Mouse (Mus musculus) erythroid progenitor cell, adult 5-6 weeks (primary cell): ENCODE measurements around the gene Wbp2. TPM values are rescaled to one million over a fixed set of nuclear protein-coding genes. Genes with fewer than 3 reads are reported as not detected.

ENCODE experiments used
- ATAC-seq: replicated peaks from 2 replicates; pipeline ENCODE4 v1.8.0; 2016; ENCODE audit warnings: moderate number of reproducible peaks, mild to moderate bottlenecking, moderate TSS enrichment, inconsistent platforms; ENCODE audit not compliant: poor library complexity, low FRiP score, severe bottlenecking
- total RNA-seq, 2 experiments: library from RNA; stranded (forward) in 1 of 2; stranded (reverse) in 1 of 2; fragments of 150-400 nt in 1 of 2; fragments of 186-747, 209-891 nt in 1 of 2; gene quantifications; 2 replicates each; pipeline versions ENCODE4 v1.2.3 to v1.2.4; 2015 to 2017; ENCODE audit warnings: low replicate concordance in 2 of 2

Wbp2 gene
- total RNA-seq, 2 experiments from 2014 or later: 43.8 to 127 TPM

DNA sequence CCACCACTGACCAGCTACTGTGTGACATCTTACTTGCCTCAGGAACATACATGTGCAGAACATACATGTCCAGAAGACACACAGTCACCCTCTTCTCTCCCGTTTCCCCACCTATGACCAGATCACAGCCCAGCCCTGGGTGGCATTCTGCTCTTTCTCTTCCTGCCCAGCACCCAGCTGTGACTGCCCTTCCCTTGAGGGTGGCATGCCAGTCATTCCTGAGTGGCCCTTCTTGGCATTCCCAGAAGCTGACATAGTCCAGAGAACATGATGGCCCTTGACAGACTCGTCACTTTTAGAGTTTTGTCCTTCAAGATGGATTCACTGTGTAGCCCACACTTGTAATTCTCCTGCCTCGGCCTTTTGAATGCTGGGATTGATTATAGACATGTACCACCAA lies 14.2 kb downstream of the Wbp2 start:
- no peak for ATAC-seq

DNA sequence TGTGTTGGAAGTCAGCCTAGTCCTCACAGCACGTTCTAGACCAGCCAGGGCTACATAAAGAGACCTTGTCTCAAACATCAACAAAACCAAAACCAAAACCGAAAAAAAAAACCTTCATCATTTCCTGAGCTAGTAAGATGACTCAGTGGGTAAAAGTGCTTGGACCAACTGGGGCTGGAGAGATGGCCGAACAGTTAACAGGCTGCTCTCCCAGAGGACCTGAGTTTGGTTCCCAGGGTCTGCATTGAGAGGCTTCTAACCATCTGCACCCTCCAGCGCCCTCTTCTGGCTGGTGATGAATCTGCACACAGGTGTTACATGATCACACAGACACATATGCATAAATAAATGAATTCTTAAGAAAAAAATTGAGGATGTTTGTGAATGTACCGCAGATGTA lies 15.3 kb downstream of the Wbp2 start:
- no peak for ATAC-seq

DNA sequence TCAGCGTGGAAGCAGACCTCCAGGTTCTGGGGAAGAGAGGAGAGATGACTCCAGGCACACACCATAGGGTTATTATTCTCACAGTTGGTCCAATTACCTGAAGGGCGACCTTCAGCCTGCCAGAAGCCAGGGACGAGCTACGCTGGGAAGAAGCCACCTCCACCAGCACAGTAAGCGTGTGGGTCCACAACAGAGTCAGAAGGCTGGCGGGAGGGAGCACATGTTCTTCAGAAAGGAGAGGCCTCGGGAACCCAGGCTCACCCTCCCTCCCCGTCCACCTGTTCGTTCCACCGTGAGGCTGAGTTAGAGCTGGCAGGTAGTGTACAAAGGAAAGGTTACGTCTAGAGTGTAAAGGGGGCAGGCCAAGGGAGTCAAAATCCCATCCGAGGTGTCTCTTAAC lies 21.4 kb downstream of the Wbp2 start:
- no peak for ATAC-seq

DNA sequence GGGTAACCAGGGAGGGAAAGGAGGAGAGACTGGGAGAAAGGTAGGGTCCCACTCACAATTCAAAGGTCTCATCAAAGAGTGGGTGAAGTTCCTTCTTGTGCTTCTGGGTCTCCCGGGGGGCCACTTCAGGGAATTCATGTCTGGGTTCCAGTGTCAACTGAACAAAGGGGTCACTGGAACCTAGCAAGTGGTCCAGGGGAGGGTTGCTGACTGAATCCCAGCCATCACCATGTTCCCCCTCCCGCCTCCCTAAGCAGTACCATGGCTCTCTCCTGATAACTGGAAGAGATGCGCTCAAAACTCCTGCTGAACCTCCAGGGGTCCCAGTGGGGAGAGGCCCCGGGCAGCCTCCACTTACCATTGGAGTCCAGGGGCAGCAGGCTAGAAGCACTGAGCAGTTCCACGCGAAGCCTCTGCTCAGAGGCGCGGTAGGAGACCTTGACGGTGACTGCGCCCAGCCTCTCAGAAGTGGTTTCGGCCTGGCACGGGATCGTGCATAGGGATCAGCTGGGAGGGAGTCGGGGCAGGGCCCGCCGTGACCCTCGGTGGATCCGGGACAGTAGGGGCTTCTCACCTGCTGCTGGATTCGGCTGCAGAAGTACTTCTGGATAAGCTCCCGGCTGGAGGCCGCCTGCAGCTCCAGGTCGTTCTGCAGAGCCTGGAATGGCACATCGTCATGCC lies 22.5 kb downstream of the Wbp2 start:
- ATAC-seq: no peak

DNA sequence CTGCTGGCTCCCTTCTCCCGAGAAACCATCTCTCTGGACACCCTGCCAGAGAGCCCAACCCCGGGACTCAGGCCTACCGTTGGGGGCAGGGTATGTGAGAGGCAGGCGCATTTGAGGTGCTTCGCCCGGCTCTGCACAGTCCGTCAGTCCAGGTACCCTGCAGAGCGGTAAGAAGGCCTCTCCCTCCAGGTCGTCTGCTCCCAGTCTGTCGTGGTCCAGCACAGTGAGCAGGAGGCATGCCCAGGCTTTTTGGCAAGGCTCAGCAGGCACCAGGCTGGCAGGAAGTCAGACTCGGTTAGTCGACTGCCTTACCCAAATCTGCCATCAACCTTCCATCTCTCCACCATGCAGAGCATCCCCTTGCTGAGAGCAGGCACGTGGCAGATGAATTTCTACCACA lies 23.2 kb downstream of the Wbp2 start:
- no peak for ATAC-seq

DNA sequence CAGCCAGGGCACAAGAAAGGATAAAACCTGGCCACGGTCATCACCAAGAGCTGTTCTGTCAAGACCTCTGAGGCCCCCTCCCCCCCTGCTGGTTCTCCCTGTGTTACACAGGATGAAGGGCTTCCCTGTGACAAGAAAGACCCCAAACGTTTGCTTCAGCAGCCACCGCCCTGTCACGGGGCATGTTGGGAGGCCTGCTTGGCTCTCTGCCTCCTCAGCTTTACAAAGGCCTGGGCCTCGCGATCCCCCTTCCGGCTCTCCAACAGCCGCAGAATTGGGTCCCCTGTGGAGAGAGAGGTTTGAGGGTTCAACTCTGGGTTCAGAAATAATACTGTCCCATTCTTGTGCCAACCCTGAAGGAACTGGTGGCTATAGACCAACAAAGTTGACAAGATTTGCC lies 24.3 kb downstream of the Wbp2 start:
- ATAC-seq: no peak

DNA sequence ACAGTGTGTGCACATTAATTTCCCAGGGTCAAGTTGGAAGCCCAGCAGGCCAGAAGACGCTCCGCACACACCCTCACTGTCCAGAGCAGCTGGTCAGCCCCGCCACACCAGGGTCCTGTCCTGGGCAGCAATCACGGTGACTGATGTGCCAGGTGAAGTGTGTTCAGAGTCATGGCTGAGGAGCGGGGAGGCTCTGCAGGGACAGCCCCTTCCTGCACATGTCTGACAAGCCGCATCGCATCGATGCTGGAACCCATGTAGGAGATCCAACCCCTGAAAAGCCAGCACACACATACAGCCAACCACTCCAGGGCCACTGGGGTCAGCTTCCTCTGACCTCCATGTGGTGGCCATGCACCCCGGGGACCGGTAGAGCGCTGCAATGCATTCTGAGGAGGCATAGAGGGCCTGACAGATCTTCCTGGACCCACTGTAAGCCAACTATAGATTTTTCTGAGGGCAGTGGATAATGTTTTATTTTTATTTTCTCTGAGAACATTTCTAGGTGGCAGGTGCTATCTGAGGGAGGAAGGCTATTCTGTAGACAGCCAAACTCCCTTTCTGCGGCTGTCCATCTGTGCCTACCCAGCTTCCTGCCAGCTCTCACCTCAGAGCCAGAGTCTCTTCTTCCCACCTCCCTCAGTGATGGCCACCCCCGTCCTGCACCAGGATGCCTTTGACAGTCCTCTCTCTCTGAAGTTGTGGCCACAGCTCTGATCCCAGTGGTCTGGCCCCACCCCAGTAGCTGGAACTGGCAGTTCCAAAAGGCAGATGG lies 25.0 kb downstream of the Wbp2 start:
- no peak for ATAC-seq

DNA sequence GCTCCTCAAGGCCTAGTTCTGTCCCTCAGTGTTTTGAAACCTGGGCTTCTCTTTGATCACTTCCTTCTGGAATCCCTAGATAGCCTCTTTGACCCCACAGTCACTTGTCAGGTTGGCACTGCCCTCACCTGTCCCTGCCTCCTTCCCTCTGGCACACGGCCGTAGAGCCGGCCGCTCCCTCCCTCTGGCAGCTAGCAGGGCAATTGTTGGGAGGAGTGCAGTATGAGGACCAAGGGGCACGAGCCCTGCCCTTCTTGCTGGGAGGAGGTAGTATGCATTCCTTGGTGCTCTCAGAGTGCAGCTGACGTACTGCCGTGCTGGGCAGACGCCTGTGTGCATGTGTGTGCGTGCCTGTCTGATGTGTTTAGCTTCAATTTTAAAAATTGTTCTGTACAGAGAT lies 26.2 kb downstream of the Wbp2 start:
- ATAC-seq: no peak

DNA sequence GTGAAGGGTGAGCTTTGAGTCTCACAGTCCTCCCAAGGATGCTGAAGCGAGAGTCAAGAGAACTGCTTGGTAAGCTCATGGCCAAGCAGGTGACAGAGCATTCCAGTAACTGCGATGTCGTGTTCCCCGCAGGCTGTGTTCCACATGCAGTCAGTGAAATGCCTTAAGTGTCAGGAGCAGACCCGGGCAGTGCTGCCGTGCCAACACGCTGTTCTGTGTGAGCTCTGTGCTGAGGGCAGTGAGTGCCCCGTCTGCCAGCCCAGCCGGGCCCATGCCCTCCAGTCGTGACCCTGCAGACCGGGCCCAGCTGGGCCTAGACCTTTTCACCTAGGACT lies 27.1 kb downstream of the Wbp2 start:
- ATAC-seq: no peak

DNA sequence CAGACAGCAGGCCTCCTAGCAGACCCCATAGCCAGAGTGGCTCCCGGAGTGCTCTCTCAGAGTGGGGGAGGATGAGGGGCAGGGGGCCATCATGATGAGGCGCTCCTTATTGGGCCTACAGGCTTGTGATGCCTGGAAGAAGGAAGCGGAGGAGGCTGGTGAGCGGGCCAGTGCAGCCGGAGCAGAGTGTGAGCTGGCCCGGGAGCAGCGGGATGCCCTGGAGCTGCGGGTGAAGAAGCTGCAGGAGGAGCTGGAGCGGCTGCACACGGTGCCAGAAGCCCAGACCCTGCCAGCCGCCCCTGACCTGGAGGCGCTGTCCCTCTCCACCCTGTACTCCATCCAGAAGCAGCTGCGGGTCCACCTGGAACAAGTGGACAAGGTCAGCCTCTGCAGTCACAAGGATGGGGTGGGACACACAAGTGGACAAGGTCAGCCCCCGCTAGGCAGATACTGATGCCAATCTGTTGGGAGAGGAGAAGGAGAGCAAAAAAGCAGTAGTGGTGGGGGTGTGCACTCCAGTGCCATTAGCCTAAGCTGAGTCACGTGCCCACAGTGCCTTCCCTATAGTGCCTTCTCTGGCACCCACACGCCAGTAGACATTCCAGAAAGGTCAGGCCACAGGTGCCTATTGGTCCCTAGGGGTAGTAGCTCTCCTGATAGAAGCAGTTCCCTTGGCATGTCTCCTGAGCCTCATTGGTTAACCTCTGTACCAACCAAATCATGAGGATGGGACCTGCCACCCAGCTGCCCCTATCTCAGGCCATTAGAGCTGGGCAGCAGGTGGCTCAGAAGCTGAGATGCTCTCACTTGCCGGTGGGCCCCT lies 27.7 kb downstream of the Wbp2 start:
- ATAC-seq: no peak

DNA sequence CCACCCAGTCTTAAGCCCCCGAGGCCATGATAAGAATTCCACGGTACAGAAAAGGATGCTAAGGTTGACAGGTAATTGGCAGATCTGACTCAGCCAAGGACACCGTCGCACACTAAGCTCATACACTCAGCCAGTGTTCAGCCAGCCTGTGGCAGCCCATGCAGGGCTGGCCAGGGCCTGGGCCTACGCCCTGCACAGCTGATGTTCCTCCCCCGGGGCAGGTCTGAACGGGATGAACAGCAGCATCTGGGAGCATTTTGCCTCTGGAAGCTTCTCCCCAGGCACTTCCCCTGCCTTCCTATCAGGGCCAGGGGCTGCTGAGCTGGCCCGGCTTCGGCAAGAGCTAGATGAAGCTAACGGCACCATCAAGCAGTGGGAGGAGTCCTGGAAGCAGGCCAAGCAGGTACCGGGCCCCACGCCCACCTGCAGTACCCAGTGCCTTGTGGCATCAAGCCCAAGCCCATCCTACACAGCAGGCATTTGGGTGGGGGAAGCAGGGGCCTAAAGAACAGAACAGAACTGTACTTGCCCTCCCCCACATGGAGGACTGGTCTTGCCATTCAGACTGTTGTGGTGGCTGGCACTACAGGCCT lies 28.7 kb downstream of the Wbp2 start:
- ATAC-seq: no peak

DNA sequence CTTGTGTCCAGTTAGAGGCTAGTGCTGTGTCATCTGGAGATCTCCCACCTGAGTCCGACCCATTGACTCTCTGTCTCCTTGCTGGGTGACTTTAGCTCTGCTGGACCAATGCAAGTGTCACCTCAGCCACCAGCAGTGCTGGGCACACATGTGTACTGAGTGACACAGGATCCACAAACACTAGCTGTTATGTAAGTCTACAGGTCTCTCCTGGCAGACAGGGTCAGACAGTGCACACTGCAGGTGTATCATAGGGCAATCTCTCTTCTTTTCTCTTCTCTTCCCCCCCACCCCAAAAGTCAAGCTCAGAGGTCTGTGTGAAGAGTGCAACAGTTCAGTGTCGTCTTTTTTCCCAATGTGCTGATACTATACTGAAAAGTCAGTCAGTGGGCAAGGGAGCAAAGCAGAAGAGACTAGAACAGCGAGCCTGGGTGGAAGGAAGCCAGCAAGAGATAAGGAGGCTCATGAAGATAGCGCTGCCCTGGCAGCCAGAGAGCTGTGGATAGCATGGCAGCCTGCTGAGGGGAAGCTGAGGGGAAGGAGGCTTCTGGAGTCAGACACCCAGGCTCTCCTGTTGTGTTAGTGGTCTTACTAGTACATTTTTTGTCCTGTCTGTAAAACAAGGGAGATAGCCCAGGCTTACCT lies 29.4 kb downstream of the Wbp2 start:
- ATAC-seq: peak; percentile 72

DNA sequence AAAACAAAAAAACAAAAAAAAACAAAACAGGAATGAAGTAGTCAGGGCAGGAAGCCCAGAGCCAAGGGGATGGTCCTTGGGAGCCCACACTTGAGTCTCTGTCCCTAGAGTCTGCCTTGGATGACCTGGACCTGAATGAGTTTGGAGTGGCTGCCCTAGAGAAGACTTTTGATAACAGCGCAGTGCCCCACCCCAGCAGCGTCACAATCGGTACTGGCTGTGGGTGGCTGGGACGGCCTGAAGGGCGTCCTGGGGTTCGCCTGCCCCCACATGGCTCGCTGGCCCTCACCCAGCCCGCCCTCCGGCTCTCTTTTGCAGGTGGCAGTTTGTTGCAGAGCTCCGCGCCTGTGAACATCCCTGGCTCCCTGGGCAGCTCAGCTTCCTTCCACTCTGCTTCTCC lies 30.9 kb downstream of the Wbp2 start:
- peak; percentile 58 for ATAC-seq

DNA sequence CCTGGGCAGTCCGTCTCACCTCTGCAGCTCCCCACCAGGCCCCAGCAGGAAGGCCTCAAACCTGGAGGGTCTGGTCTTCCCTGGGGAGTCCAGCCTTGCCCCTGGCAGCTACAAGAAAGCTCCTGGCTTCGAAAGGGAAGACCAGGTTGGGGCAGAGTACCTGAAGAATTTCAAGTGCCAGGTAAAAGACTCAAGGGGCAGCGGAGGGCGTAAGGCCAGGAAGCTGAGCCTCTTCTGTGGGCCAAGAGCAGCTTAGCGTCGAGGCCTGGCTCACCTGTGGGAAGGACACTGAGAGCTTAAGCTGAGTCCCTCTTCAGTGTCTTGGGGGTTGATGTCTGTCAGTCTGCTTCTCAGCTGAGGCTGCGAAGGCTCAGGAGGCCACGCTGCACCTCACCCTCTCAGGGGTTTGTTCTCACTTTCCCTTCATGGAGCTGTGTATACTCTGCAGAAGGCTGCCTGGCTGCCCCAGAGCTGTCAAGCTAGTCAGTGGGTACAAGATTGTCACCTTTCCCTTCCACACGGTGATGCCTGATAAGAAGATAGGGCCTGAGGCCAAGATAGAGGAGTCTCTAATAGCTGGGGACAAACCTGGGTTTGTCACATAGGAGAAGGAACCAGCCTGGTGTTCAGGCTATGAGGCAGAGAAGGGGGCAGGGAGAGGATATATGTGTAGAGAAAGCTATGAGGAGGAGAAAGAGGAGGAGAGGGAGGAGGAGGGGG lies 33.1 kb downstream of the Wbp2 start:
- no peak for ATAC-seq

DNA sequence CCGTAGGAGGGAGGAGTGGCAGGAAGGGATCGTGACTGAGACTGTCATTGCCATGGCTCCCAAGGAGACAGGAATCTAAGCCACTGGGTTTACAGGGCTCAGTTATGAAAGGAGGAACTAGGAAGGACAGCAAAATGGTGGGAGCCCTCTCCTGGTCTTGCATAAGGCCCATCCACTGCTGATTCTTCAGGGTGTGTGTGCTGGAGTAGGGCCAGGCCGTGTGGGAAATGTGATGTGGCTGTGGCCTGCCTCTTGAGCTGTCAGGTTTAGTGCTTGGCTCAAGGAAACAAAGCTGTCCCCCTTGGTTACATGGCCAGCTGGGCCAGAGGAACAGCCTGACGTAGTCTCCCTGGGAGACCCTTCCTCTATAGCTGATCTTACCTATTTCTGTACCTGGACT lies 36.6 kb downstream of the Wbp2 start:
- ATAC-seq: no peak

DNA sequence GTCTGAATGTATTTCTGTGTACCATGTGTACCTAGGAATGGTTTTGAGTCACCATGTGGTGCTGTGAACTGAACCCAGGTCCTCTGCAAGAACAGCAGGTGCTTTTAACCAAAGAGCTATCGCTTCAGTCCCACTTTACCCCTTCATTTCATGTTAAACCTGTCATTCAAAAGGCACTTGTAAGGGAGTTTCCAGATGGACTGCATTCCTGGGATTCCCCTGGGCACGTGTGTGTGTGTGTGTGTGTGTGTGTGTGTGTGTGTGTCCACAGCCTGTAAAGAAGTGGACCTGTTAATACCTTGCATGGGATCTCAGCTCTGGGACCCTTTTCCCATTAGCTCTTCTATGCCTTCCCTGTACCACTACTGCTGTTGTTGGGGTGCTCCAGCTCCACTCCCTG lies 37.2 kb downstream of the Wbp2 start:
- ATAC-seq: no peak

DNA sequence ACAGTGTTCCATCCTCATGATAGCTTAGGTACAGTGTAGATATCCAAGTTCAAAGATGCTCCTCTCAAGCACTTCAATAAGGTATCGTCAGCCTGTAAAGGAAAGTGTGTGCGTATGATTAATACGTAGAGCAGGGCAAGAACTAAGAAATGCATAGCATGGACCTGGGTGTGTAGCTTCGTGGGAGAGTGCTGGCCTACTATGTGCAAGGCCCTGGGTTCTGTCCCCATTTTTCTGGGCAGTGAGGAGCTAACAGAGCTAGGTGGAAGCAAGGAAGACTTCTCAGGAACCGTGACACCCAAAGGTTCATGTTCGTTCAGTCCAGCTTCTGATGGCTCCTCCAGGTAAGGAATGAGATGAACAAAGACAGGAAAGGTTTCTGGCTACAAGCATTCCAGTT lies 41.6 kb downstream of the Wbp2 start:
- no peak for ATAC-seq

DNA sequence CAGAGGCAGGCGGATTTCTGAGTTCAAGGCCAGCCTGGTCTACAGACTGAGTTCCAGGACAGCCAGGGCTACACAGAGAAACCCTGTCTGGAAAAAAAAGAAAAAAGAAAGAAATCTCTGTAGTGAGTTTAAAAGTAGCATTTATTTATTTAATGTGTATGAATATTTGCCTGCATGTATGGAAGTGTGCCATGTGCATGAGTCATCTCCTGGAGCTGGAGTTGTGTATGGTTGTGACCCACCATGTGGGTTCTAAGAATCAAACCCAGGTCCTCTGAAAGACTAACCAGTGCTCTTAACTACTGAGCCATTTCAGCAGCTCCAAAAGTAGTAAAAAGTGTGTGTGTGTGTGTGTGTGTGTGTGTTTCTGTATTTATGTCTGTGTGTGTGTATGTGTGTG lies 43.5 kb downstream of the Wbp2 start:
- ATAC-seq: no peak

DNA sequence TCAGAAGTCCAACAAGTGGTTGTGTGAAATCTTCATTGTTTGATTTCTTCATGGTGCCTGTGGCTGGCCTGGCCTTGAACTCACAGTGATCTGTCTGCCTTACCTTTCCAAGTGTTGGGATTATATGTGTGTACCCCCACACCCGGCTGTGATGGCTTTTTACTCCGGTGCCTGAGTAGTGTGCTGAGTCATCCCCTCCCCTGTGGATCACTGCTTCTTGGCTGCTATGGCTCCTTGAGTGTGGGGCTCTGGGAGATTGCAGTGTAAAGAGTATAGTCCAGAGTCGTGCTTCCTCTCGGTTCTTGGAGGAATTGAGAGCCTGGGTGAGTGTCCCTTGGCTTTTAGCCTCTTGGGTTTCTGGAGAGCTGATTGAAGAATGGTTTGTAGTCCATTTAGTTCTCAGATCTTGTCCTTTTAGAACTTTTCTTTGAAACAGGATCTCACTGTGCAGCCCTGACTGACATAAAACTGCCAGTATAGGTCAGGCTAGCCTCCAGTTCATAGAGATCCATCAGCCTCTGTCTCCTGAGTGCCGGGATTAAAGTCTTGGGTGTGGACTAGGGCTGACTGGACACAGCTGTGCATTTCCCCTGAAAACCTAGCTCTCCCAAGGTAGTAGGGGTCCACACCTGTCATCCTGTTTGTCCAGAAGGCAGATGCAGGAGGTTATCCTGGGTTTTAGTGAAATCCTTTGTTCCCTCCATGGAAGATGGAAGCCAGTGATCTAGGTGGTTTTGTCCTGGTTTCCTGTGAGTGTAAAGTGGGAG lies 44.2 kb downstream of the Wbp2 start:
- no peak for ATAC-seq
